Mouse (Mus musculus): Measurements from ENCODE around the gene Mrps25.

Mrps25 gene

DNA sequence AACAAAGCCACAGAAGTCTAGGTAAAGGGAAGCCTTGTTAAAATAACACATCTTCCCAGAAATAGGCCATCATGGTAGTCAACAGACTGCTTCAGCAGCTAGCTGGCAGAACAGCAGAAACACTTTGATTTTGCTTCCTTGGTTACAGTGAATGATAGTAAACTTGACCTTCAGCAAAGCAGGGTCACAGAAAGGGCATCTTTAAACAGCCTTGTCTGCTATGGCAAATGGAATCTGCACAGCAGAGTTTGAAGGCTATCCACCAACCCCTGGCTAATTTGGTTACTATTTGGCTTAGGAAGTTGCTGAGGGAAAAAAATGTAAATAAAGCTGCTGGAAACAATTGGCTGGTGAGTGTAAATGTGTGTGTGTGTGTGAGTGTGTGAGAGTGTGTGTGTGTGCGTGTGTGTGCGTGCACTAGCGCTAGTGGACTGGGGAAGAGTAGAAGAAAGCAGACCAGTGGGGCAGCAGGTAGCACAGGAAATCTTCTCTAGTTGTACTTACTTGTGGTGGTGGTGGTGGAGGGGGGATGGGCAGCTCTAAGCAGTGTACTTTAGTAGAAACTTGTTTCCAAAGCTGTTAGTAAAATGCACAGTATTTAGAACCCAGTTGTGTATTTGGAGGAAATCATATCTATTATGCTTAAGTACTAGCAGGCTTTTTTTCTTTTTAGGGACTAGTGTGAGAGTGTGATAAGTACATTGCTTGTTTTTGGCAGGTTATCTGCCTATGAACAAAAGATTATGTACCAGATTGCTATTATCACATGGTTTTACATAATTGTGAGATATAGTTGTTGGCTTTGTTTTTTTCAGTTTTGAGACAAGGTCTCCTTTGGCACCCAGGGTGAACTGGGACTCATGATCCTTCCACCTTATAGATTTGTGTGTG lies 51.6 kb downstream of the Mrps25 start:
- in situ Hi-C loops (cut with MboI, MseI) = no loop called here

DNA sequence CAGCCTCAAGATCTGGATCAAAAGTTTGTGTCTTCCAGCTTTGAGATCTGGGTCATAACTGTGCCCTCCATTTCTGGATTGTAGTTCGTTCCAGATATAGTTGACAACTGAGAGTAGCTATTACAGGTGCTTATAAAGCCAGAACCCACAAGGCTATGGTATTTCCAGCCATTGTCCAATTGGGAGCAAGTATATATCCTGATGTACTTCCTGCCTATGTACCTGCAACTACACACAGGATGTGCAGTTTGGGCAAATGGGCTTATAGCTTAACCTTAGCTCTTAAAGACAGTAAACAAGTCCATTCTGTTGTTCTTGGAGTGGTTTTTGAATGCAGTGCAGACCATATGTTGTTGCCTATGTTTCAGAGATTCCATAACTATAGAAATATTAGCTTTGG lies 52.4 kb downstream of the Mrps25 start:
- in situ Hi-C loops (cut with MboI, MseI) = no loop called here

DNA sequence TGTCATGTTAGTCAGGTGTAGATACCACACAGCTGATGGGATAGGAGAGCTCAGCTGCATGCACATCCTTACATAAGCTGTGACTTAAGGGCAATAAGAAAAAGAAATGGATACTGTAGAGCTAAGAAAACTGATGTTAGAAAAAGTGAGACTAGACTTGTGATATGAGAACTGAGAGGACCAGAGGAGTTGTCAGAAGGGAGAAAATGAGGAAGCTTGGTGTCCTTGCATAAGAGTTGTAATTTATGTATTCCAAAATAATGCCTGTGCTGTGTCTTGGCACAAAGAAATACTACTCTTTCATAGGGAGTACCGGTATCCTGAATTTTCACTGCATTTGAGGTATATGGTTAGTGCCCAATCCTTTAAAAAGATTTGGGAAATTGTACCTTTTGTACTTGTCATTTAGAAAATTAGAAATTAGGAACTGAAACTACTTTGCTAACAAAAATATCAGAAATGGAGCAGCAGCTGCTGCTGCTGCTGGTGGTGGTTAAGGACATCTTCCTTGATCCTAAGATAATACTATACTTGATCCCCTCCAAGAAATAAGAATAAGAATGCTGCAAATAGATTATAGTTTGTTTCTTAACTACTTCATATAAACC lies 56.9 kb downstream of the Mrps25 start:
- in situ Hi-C loops (cut with MboI, MseI) = no loop called here

- in situ Hi-C loops (cut with MboI, MseI) = no loop called here
Observed at GRCm38 (mm10) chr6:92124547-92124946, 59.3 kb downstream of the Mrps25 start.
